Mouse (Mus musculus) layer of hippocampus, adult 18-20 months (tissue): ENCODE results near the gene Usp24. TPM values are rescaled to one million over a fixed set of nuclear protein-coding genes. Genes with fewer than 3 reads are reported as not detected.
"Not testable (repeated sequence)": the region's sequence is repeated elsewhere in the genome, so short reads cannot be mapped to it uniquely, and the experiment has no call there.

ENCODE experiments used
- DNase-seq, 2 experiments: peaks; one replicate each; pipeline ENCODE4 v3.0.0; 2022; ENCODE audit warnings: low spot score in 2 of 2
- total RNA-seq, 2 experiments: library from RNA; stranded (reverse); gene quantifications; 2 replicates each; pipeline ENCODE4 v1.2.3; 2021

Usp24 gene
- total RNA-seq, 2 experiments from 2014 or later, result 41.7 to 42.7 TPM

- no peak for DNase-seq
Measured at GRCm38 (mm10) chr4:106318208-106318607, 2.2 kb downstream of the Usp24 start.

GRCm38 (mm10) chr4:106318976-106319375 is 3.0 kb downstream of the Usp24 start:
- DNase-seq, result no peak

GRCm38 (mm10) chr4:106322846-106323245 is 6.8 kb downstream of the Usp24 start:
- DNase-seq, result no peak

DNA sequence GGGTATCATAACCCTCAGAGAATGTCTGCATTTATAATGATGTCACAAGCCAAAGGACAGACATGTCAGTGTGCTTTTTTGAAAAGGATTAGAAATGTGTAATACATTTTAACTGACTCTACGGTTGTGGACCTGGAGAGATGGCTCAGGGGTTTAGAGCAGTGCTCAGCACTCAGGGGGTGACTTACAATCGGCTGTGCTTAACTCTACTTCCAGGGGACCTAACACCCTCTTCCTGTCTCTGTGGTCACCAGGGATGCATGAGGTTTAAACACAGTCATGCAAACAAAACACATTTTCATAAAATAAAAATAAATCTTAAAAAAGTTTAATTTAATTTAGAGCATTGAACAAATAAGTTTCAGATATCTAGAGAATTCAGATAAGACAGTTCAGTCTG is 7.3 kb downstream of the Usp24 start:
- DNase-seq, result no peak

- no peak for DNase-seq
Measured at GRCm38 (mm10) chr4:106327436-106327835, 11.4 kb downstream of the Usp24 start.

- DNase-seq, result no peak
Measured at GRCm38 (mm10) chr4:106328704-106329103, 12.7 kb downstream of the Usp24 start.

- DNase-seq, result not testable (repeated sequence)
Measured at GRCm38 (mm10) chr4:106329171-106329570, 13.2 kb downstream of the Usp24 start.

DNA sequence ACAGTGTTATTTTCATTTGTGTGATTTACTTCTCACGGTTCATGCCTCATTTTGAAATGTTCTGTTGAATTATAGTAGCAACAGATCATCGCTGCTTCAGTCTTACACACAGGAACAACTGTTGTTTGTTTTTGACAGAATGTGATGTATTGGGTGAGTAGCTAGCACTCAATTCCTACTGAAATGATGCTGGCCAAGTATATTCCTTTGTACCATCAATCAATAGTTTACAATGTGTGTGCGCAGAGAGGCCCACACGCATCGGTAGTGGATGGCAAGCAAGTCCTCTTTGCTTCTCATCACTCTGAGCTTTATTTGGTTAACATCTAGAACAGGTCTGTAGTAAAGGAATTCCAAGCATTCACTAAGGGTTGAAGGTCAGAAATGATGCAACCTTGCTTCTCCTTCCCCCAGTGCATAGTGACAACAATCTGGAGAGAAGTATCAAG is 14.4 kb downstream of the Usp24 start:
- no peak for DNase-seq

DNA sequence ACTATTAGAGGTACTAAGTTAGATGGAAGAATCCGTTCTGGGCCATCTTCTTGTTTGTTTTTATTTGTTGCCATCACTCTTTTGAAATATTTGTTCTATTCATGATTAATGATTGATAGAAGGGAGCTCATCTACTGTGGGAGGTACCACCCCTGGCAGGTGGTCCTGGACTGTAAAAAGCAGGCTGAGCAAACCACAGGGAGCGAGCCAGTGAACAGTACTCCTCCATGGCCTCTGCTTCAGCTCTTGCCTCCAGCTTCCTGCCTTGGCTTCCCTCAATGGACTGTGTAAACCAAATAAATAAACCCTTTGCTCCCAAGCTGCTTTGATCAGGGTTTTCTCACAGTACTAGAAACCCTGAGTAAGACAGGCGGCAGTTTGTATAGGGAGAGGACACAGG is 17.1 kb downstream of the Usp24 start:
- DNase-seq, result no peak

- DNase-seq, result no peak
Measured at GRCm38 (mm10) chr4:106333584-106333983, 17.6 kb downstream of the Usp24 start.

DNA sequence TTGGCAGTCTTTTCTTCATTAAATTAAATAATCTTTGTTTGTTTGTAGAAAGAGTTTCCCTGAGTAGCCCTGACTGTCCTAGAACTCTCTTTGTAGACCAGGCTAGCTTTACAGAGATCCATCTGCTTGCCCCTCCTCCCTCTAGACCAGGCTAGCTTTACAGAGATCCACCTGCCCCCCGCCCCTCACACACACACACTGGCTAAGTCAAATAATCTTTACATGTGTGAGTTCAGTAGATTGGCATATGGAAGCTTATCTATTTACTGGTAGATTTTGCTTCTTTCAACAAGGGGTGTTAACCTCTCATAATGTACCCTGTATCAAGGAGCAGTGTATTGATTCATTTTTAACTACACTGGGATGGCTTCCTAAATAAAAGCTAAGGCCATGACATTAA is 19.8 kb downstream of the Usp24 start:
- DNase-seq, result no peak

GRCm38 (mm10) chr4:106347664-106348063 is 31.7 kb downstream of the Usp24 start:
- no peak for DNase-seq

- DNase-seq, result not testable (repeated sequence)
Measured at GRCm38 (mm10) chr4:106355025-106355424, 39.0 kb downstream of the Usp24 start.

DNA sequence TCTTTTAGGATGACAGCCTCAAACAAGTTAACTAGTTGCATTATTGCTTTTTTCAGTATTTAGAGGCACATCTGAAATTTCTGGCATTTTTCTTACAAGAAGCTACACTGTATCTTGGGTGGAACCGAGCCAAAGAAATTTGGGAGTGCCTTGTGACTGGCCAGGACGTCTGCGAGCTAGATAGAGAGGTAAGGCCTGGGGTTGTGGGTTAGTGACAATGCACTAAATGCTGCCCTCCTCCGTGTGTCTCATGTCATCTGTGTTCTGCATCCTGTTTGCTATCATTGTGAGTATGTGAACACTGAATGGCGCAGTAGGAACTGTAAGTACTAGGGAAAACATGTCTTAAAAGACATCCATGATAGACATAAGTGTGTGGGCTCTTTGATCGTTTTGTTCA is 54.0 kb downstream of the Usp24 start:
- DNase-seq, result peak in 1 of 2 experiments; percentile 31

DNA sequence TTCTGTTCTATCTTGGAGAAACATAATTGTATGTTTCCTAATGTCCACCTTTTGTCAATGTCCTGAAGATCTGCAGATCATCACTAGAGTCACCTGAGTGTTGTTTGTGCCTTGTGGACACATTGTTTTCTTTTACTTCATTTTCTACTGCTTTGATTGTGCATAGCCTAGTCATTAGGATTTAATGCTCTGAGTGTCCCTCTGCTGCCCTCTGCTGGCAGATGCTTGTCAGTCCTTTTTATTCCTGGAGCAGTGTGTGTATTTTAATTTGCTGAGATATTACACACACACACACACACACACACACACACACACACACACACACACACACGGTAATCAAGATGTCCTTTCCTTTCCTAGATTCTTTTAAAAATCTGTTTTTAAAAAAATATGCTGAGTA is 59.8 kb downstream of the Usp24 start:
- DNase-seq, result peak; percentile 74 to 92

DNA sequence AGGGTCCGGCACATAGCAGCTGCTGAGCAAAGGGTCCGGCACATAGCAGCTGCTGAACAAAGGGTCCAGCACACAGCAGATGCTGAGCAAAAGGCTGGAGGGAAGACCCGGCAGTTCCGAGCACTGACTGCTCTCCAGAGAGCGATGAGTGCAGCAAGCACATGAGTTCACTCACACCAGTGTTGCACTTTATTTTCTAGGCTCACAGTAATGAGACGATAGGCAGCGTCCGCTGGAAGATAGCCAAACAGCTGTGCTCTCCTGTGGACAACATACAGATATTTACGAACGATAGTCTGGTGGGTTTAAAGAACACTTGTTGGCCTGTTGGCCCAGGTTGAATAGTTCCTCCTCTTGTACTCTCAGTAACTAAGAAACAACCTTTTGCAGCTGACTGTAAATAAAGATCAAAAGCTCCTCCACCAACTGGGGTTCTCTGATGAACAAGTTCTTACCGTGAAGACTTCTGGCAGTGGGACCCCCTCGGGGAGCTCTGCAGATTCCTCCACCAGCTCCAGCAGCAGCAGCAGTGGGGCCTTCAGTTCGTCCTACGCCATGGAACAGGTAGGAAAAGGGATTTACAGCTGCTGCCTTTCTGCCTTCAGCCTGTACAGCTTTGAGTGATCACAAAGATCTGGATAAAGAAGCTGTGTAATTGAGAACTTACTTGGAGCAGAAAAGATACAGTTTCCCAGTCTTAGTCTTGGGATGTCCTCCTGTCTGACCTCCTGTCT is 63.0 kb downstream of the Usp24 start:
- no peak for DNase-seq

DNA sequence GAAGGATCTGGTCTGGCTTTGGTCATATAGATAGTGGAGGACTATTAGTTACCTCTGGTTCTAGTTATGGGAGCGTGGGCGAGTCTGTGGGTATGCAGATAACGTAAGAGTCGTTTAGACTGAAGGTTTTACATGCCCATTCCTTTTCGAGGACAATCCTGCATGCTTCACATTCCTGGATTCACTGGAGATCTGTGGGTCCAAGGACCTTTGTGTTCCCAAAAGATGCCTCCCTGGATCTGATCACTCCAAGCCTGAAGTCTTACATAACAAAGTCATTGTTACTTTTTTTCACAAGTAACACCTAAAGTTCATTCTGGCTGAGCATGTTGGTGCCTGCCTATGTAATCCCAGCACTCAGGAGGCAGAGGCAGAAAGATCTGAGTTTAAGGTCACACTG is 65.1 kb downstream of the Usp24 start:
- no peak for DNase-seq

DNA sequence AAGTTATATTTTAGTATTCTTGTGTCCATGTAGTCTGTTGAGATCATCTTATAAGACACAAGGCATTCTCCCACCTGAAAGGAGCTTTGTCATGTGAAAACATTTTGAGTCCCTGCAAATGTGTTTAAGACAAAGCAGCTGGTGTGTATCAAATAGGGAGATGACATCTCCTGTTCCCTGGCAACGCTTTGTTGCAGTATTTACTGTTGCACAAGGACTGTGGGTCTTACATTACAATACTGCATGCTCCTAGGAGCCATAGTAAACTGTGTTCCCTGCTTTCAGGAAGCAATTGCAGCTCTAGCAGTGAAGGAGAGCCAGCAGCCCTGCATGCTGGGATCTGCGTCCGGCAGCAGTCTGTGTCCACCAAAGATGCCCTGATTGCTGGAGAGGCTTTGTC is 73.9 kb downstream of the Usp24 start:
- DNase-seq, result peak; percentile 22 to 63

DNA sequence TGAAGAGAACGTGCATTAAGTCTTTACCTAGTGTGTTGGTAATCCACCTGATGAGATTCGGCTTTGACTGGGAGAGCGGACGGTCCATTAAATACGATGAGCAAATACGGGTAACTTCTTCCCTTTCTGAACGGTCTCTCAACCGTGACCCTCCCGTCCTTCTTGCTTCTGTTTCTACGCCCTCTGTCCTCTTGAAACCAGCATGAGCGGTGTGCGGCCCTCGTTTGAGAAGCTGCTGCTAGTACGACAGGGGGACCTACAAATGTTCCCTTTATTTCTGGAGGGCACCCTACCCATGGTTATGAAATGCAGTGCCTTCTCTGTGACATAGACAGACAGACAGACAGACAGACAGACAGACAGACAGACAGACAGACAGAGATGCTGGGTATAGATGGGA is 93.6 kb downstream of the Usp24 start:
- no peak for DNase-seq

- DNase-seq, result no peak
Measured at GRCm38 (mm10) chr4:106419256-106419655, 103.2 kb downstream of the Usp24 start.

- peak; percentile 44 to 70 for DNase-seq
Measured at GRCm38 (mm10) chr4:106419791-106420190, 103.8 kb downstream of the Usp24 start.

DNA sequence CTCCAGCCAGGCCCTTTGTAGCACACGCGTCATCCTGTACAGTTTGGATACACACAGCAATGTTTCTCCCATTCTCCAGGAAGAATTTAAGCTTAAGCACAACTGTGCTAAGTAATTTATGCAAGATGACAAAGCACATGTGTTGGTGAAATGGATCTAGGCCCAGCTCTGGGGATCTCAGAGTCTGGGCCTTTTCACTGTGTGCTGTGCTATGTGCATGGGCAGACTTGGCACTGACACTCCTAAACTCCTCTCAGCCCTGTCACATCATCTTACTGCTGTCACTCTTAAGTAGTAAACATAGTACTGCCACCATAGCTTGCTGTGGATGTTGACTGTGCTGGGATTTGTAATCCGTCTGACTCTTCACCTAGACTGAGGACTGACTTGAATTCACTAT is 106.6 kb downstream of the Usp24 start:
- no peak for DNase-seq

DNA sequence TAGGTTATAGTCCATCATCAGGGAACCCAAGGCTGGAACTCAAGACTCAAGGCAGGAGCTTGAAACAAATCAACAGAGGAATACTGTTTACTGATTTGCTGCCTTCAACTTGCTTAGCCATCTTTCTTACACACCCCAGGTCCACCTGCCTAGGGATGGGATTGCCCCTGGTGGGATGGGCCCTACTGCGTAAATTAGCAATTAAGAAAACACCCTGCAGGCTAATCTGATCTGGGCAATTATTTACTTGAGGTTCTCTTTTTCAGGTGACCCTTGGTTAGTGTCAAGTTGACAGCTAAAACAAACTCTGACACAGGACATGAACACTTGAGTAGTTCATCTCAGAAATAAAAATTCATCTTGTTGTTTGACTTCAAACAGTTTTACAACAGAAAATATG is 108.5 kb downstream of the Usp24 start:
- DNase-seq, result no peak
